Comparison of ENCODE assay signal across 9 mouse cellular contexts in genomic region chr15:85207763-85208162, GRCm38 (mm10). TPM values are rescaled to one million over a fixed set of nuclear protein-coding genes. Genes with fewer than 3 reads are reported as not detected.
DNase-seq lines count a peak whose midpoint lies in the region; ATAC-seq and TF ChIP-seq lines count a peak whose summit lies in the region.
"Had no signal": no experiment of that assay in that cellular context is flagged by ENCODE, and none has a peak within 500 bp of the region (broad histone marks: within the 10 kb centered on the region; RNA-seq: fewer than 3 reads in every experiment).

No protein-coding gene starts in this region.

- H3K9ac ChIP-seq in heart, adult 2 months (ENCODE audit: low read depth, low read length): no peak overlapping the region
- peak overlapping the region; percentile 17; the same call in 1 of the 2 replicates for H3K9ac ChIP-seq in intestine, postnatal 0 days (ENCODE audit: low read depth, low read length)
- peak overlapping the region; percentile 93 for H3K9ac ChIP-seq in lung, embryonic 14.5 days

- H3K9me3 ChIP-seq in intestine, postnatal 0 days (ENCODE audit: control insufficient read depth): no peaks in the 10 kb centered on the region
- H3K9me3 ChIP-seq in lung, embryonic 14.5 days (ENCODE audit: low read depth, low read length): peaks cover 5% of the 10 kb centered on the region; the same call in 1 of the 2 replicates

- no peak for ATAC-seq in intestine, postnatal 0 days
- peak; percentile 85 for ATAC-seq in lung, embryonic 14.5 days (ENCODE audit: insufficient read depth)
- ATAC-seq in megakaryocyte, adult 5-6 weeks (ENCODE audit: poor library complexity, severe bottlenecking): no peak

- no peak for TF ChIP-seq POLR2A in brain, embryonic 14.5 days (IDR thresholded peaks at IDR 0.05; ENCODE audit: borderline replicate concordance, extremely low read depth, insufficient read depth, insufficient read length, poor library complexity, severe bottlenecking)
- peak; percentile 43; the same call in 1 of the 2 replicates for TF ChIP-seq POLR2A in heart, adult 2 months (IDR thresholded peaks at IDR 0.05; ENCODE audit: insufficient read depth, low read depth, low read length)

- H3K27ac ChIP-seq in heart, adult 2 months: peak overlapping the region; percentile 65
- peak overlapping the region; percentile 60 for H3K27ac ChIP-seq in intestine, postnatal 0 days (ENCODE audit: low read depth, low read length)
- H3K27ac ChIP-seq in lung, embryonic 14.5 days (ENCODE audit: low read depth): peak overlapping the region; percentile 86

- peak; percentile 60; the same call in 1 of the 2 replicates for TF ChIP-seq EP300 in heart, adult 2 months (IDR thresholded peaks at IDR 0.05; ENCODE audit: insufficient read depth, low read depth, low read length)

- intact Hi-C loops in heart, adult 2 months (cut with DNase I): loop anchor here (5.0 kb wide), 1 partner anchor 35 kb away; no protein-coding TSS in a partner anchor

- no peaks in the 10 kb centered on the region for H3K79me2 ChIP-seq in heart, adult 2 months (replicated peaks; ENCODE audit: control insufficient read depth, insufficient read depth, low read length)

- no peak for TF ChIP-seq CTCF in brain, embryonic 14.5 days (IDR thresholded peaks at IDR 0.05; ENCODE audit: borderline replicate concordance, extremely low read depth, insufficient read depth, insufficient read length)
- no peak for TF ChIP-seq CTCF in heart, adult 2 months (IDR thresholded peaks at IDR 0.05)
- TF ChIP-seq CTCF in intestine, postnatal 0 days (IDR thresholded peaks at IDR 0.05; ENCODE audit: low read depth): no peak
- no peak for TF ChIP-seq CTCF in lung, embryonic 14.5 days (IDR thresholded peaks at IDR 0.05; ENCODE audit: low read depth)

- no peaks in the 10 kb centered on the region for H3K36me3 ChIP-seq in heart, adult 2 months (ENCODE audit: control insufficient read depth, insufficient read depth, low read length)
- H3K36me3 ChIP-seq in intestine, postnatal 0 days (ENCODE audit: control insufficient read depth, insufficient read depth): no peaks in the 10 kb centered on the region; the same call in 1 of the 2 replicates
- H3K36me3 ChIP-seq in lung, embryonic 14.5 days (ENCODE audit: insufficient read depth): peaks cover 18% of the 10 kb centered on the region

- 2% methylated on average over 2 of the region's 2 CpGs for WGBS in heart, adult 2 months
- 26% methylated on average over 2 of the region's 2 CpGs for WGBS in intestine, postnatal 0 days
- WGBS in lung, embryonic 14.5 days: 0% methylated on average over 2 of the region's 2 CpGs

- H3K4me3 ChIP-seq in heart, adult 2 months: peak overlapping the region; percentile 18; the same call in 1 of the 2 replicates
- H3K4me3 ChIP-seq in intestine, postnatal 0 days (ENCODE audit: low read depth, low read length): peak overlapping the region; percentile 55
- peak overlapping the region; percentile 73 for H3K4me3 ChIP-seq in lung, embryonic 14.5 days (ENCODE audit: low read depth, low read length)
- H3K4me3 ChIP-seq: erythroblast, embryonic 14.5 days had no signal

- H3K4me2 ChIP-seq in intestine, postnatal 0 days (replicated peaks; ENCODE audit: low read depth): peak overlapping the region; percentile 96
- peak overlapping the region; percentile 81 for H3K4me2 ChIP-seq in lung, embryonic 14.5 days

- H3K27me3 ChIP-seq in heart, adult 2 months (ENCODE audit: control insufficient read depth, insufficient read depth, low read length): peaks cover 2% of the 10 kb centered on the region; the same call in 1 of the 2 replicates
- no peaks in the 10 kb centered on the region for H3K27me3 ChIP-seq in intestine, postnatal 0 days (replicated peaks; ENCODE audit: control insufficient read depth, insufficient read depth, low read length)
- no peaks in the 10 kb centered on the region for H3K27me3 ChIP-seq in lung, embryonic 14.5 days (ENCODE audit: insufficient read depth, low read length)

- peak; percentile 17 for DNase-seq in cerebellum, adult 9-10 months
- no peak for DNase-seq in cerebellum, adult 11 months
- peak; percentile 89 for DNase-seq in brain, embryonic 14.5 days (ENCODE audit: low read depth)
- DNase-seq in heart, adult 2 months: peak; percentile 61 to 79
- peak; percentile 90 for DNase-seq in lung, embryonic 14.5 days
- peak; percentile 50 for DNase-seq in skeletal muscle tissue, adult 2 months (ENCODE audit: low read depth, low spot score)

- H3K4me1 ChIP-seq in heart, adult 2 months (ENCODE audit: control insufficient read depth, insufficient read depth, low read length): peaks cover 3% of the 10 kb centered on the region
- peaks cover 11% of the 10 kb centered on the region for H3K4me1 ChIP-seq in intestine, postnatal 0 days (replicated peaks; ENCODE audit: control insufficient read depth, insufficient read depth, low read length)
- no peaks in the 10 kb centered on the region for H3K4me1 ChIP-seq in lung, embryonic 14.5 days (ENCODE audit: insufficient read depth)

RNA-seq across cellular contexts. Expression of gene Fbln1, which starts 2.0 kb away (rescaled TPM):
- polyA plus RNA-seq in brain, embryonic 14.5 days (2012; rRNA removed): 52.7 and 59.3 TPM in 2 replicates
- 10 to 100 TPM; 88.9 to 96.1 TPM for total RNA-seq in heart, adult 2 months (2021)
- polyA plus RNA-seq in heart, adult 2 months (2012; rRNA removed): 174 and 240 TPM in 2 replicates
- polyA plus RNA-seq in intestine, postnatal 0 days (2015; fragmentation: Nextera tagmentation; extraction: Ambion mirVana): 90.5 and 97.9 TPM in 2 replicates
- 277 and 302 TPM in 2 replicates for polyA plus RNA-seq in lung, embryonic 14.5 days (2014; fragmentation: Nextera tagmentation; extraction: Ambion mirVana)
- total RNA-seq in megakaryocyte, adult 5-6 weeks (2015): 0.07 and 0.34 TPM in 2 replicates
- total RNA-seq in megakaryocyte, adult 5-6 weeks (2017): not detected in 2 replicates
- polyA plus RNA-seq: erythroblast, embryonic 14.5 days had no signal

Comparison
In these comparisons a context has a peak if more than half of its experiments do, and no peak if none do; other contexts are left out.
1. H3K4me3 ChIP-seq: peak in every context shown above with its lines; median percentile 73 in lung, embryonic 14.5 days; 55 in intestine, postnatal 0 days; 18 in heart, adult 2 months.